Mouse (Mus musculus): ENCODE measurements at regions not wholly inside any gene's neighbourhood (a gene's known extent, or its start where the extent isn't known, plus 50 kb on each side); places are given as distances from the start of the nearest gene placed in this dataset.

GRCm38 (mm10) chr3:37909008-37909407 is 184.7 kb upstream of the Gm5148 start:
- DNase-seq, result no peak

GRCm38 (mm10) chr3:37908456-37908855 is 184.2 kb upstream of the Gm5148 start:
- no peak for DNase-seq

GRCm38 (mm10) chr3:37907432-37908088 is 183.3 kb upstream of the Gm5148 start:
- peak; percentile 47 for DNase-seq

GRCm38 (mm10) chr3:37906806-37907251 is 182.5 kb upstream of the Gm5148 start:
- peak; percentile 36 for DNase-seq

- no peak for DNase-seq
Measured at GRCm38 (mm10) chr3:37904188-37904587, 179.9 kb upstream of the Gm5148 start.

- peak; percentile 2 for DNase-seq
Measured at GRCm38 (mm10) chr3:37903482-37903881, 179.2 kb upstream of the Gm5148 start.

GRCm38 (mm10) chr3:37903021-37903420 is 178.7 kb upstream of the Gm5148 start:
- DNase-seq, result no peak

GRCm38 (mm10) chr3:37897392-37897791 is 173.1 kb upstream of the Gm5148 start:
- DNase-seq, result no peak

- DNase-seq, result peak; percentile 68
Measured at GRCm38 (mm10) chr3:37896821-37897311, 172.6 kb upstream of the Gm5148 start.

- DNase-seq, result no peak
Measured at GRCm38 (mm10) chr3:37894599-37894998, 170.3 kb upstream of the Gm5148 start.

GRCm38 (mm10) chr3:37890202-37890601 is 165.9 kb upstream of the Gm5148 start:
- DNase-seq, result no peak

- no peak for DNase-seq
Measured at GRCm38 (mm10) chr3:37888455-37888854, 164.2 kb upstream of the Gm5148 start.

- no peak for DNase-seq
Measured at GRCm38 (mm10) chr3:37887711-37888110, 163.4 kb upstream of the Gm5148 start.

GRCm38 (mm10) chr3:37886705-37887454 is 162.6 kb upstream of the Gm5148 start:
- no peak for DNase-seq

- DNase-seq, result no peak
Measured at GRCm38 (mm10) chr3:37885776-37886175, 161.5 kb upstream of the Gm5148 start.

- DNase-seq, result peak; percentile 31
Measured at GRCm38 (mm10) chr3:37882417-37882816, 158.1 kb upstream of the Gm5148 start.

- DNase-seq, result no peak
Measured at GRCm38 (mm10) chr3:37881016-37881415, 156.7 kb upstream of the Gm5148 start.

GRCm38 (mm10) chr3:37879056-37879455 is 154.8 kb upstream of the Gm5148 start:
- no peak for DNase-seq

- peak; percentile 15 for DNase-seq
Measured at GRCm38 (mm10) chr3:37876016-37876765, 151.9 kb upstream of the Gm5148 start.

- peak; percentile 80 for DNase-seq
Measured at GRCm38 (mm10) chr3:37875331-37876015, 151.2 kb upstream of the Gm5148 start.

GRCm38 (mm10) chr3:37874864-37875263 is 150.6 kb upstream of the Gm5148 start:
- peak; percentile 27 for DNase-seq

GRCm38 (mm10) chr3:37874346-37874745 is 150.1 kb upstream of the Gm5148 start:
- no peak for DNase-seq
